Mouse (Mus musculus) limb, embryonic 10.5 days (tissue): ENCODE results near the gene Gpc1. TPM values are rescaled to one million over a fixed set of nuclear protein-coding genes. Genes with fewer than 3 reads are reported as not detected.

Experiments
- DNase-seq: peaks from one replicate; pipeline ENCODE4 v3.0.0-alpha.2; 2017; ENCODE audit warnings: low spot score
- H3K27ac ChIP-seq: fragments of 300-500 bp; sonication (generic); 2 replicates; pipeline ENCODE4 v1.5.1; 2016; ENCODE audit warnings: mild to moderate bottlenecking
- H3K27me3 ChIP-seq: fragments of 300-500 bp; sonication (generic); 2 replicates; pipeline ENCODE4 v1.6.1; 2016; ENCODE audit warnings: low read depth, mild to moderate bottlenecking; ENCODE audit not compliant: poor library complexity, severe bottlenecking
- H3K36me3 ChIP-seq: fragments of 300-500 bp; sonication (generic); 2 replicates; pipeline ENCODE4 v1.6.1; 2016; ENCODE audit warnings: mild to moderate bottlenecking, moderate library complexity
- H3K4me1 ChIP-seq: fragments of 300-500 bp; sonication (generic); 2 replicates; pipeline ENCODE4 v1.6.1; 2016
- H3K4me3 ChIP-seq: fragments of 300-500 bp; sonication (generic); 2 replicates; pipeline ENCODE4 v1.5.1; 2016; ENCODE audit warnings: mild to moderate bottlenecking, moderate library complexity
- H3K9me3 ChIP-seq: fragments of 300-500 bp; sonication (generic); replicated peaks from 2 replicates; pipeline ENCODE4 v1.6.1; 2016; ENCODE audit warnings: mild to moderate bottlenecking
- WGBS: fragments of 180-500 bp; shearing (Covaris S2); methylation state at CpG from one replicate; pipeline ENCODE4 v1.1.7; 2016; 5-methylcytosine and 5-hydroxymethylcytosine counted together
- polyA plus RNA-seq: library from polyadenylated mRNA; unstranded; fragments of >200 nt; fragmentation: Nextera tagmentation; extraction: Ambion mirVana; gene quantifications from 2 replicates; pipeline ENCODE4 v1.2.1, GENCODE M21; 2016

Gpc1 gene
- polyA plus RNA-seq, 1 experiment from 2014 or later, result 87.4 TPM

DNA sequence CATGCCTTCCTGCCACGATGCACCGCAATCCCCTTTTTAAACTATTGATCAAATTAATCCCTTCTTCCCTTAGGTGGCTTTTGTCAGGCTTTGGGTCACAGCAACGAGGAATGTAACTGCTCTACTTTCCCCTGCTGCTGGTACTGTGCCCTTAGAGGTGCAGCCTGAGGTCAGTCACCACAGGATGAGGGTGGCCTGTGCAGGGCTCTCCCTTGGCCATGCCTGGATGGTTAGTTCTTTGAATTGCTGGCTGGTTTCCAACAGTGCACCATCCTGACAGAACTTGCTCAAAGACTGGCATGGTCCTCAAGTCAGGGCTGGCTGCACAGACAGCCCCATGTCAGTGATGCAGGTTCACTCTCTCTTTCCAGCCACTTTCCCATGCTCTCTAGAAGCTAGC, 42.6 kb downstream of the Gpc1 start:
- 81% methylated on average over 3 of the region's 3 CpGs for WGBS
- Histone ChIP-seq H3K36me3 (no peaks in the 10 kb centered on the region), H3K9me3 (no peaks in the 10 kb centered on the region), H3K27me3 (no peaks in the 10 kb centered on the region), H3K4me1 (peaks cover 3% of the 10 kb centered on the region; the same call in 1 of the 2 replicates), H3K27ac (no peak overlapping the region), H3K4me3 (no peak overlapping the region)
- no peak for DNase-seq

DNA sequence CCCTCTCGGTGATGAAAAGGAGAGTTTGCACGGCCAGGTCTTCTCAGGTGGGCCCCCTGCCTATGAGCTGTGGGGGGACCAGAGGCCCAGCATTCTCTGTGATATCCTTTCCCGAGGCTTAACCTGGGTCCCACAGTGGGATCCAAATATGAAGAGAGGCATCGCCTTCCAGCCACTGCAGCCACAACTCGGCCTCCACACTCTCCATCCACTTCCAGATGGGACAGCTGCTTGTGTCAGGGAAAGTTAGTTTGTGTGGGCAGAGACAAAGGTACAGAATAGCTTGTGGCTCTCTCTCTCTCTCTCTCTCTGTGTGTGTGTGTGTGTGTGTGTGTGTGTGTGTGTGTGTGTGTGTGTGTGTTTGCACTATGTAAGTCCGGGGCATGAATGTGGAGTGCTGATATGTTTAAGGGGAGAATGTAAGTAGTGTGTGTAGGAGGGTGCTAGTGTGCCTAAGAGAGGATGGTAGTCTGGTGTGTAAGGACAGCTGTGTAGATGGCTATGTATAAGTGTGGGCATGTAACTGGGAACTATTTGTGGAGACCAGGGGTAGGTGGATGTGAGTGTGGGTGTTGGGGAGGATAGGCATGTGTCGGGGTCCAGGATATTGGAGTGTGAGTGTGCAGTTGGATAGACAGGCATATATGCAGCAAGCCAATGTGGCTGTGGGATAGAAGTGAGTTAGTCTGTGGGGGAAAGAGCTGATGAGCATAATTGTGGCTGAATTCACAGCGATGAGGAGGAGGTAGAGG, 44.1 kb downstream of the Gpc1 start:
- Histone ChIP-seq H3K27ac (no peak overlapping the region), H3K27me3 (no peaks in the 10 kb centered on the region), H3K4me3 (no peak overlapping the region), H3K4me1 (peaks cover 3% of the 10 kb centered on the region; the same call in 1 of the 2 replicates), H3K9me3 (no peaks in the 10 kb centered on the region), H3K36me3 (no peaks in the 10 kb centered on the region)
- 82% methylated on average over 8 of the region's 8 CpGs for WGBS
- no peak for DNase-seq

DNA sequence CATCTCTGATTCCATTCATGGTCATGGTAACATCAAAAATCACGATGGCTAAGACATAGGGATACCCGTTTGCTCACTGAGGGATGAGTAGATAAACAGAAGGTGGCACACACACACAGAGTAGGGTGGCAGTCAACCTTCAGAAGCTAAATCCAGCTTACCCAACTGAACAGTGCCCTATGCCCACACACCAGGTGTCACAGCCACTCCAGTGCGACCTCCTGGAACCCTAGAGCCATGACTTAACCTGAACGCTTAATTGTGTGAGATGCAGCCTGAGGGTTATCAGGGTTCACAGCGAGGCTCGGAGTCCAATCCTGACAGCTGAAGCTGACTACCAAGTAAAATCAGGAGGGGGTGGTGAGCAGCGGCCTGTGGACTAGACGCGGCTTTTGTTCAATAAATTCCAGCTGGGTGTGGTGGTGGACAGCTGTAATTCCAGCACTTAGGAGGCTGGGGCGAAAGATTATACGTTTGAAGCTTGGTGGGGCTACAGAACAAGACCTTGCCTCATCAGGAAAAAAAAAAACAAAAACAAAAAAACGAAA, 46.1 kb downstream of the Gpc1 start:
- peaks cover 3% of the 10 kb centered on the region; the same call in 1 of the 2 replicates for H3K4me1 ChIP-seq
- DNase-seq, result no peak
- no peaks in the 10 kb centered on the region for H3K9me3 ChIP-seq
- H3K4me3 ChIP-seq, result no peak overlapping the region
- H3K36me3 ChIP-seq, result no peaks in the 10 kb centered on the region
- 74% methylated on average over 12 of the region's 12 CpGs for WGBS
- H3K27me3 ChIP-seq, result peaks cover 8% of the 10 kb centered on the region; the same call in 1 of the 2 replicates
- H3K27ac ChIP-seq, result no peak overlapping the region

DNA sequence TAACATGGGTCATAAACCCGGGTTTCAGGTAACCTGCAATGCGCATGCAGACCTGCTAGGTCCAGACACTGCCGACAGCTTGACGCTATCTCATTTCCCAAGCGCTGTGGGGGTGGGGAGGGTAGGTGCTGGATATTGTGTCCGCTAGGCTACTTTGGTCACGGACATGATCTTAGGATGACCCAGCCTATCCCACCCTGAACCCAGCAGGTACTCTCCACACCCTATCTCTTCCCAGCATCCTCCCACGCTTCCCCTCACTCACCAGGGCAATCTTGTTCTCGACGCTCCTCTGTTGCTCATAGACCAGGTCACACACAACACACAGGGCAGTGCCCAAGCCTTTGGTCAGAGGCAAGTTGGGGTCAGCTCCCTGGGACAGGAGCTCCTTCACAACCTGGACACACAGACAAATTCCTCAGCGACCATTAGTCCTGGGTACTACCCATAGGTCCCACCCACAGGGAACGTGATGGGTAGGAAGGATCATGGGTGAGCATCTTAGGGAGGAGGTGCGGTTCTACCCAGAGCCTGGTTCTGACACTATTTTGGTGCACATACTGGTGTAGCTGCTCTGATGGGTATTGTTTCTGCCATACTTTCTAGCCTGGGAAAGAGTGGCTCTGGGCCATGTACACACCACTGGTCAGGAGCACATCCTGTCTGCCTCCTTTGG, 46.8 kb downstream of the Gpc1 start:
- no peak for DNase-seq
- H3K27ac ChIP-seq, result no peak overlapping the region
- WGBS, result 88% methylated on average over 13 of the region's 13 CpGs
- peaks cover 12% of the 10 kb centered on the region; the same call in 1 of the 2 replicates for H3K27me3 ChIP-seq
- H3K4me3 ChIP-seq, result no peak overlapping the region
- no peaks in the 10 kb centered on the region for H3K36me3 ChIP-seq
- H3K4me1 ChIP-seq, result peaks cover 3% of the 10 kb centered on the region; the same call in 1 of the 2 replicates
- no peaks in the 10 kb centered on the region for H3K9me3 ChIP-seq

DNA sequence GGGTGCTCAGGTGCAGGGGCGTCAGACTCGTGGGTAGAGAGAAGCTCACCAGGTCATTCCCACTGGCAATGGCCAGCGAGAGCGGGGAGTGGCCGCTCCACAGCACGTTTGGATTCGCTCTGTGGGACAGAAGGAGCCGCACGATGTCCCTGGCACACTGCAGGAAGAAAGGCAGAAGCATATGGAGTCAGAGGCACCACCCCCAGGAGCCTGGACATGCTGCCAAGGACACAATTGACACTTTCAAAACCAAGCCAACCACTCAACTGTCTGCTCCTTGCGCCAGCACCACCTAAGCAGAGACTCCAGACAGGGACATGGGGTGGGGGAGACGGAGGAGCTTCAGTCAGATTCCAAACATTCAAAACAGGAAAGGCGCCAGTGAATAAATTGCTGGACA, 47.8 kb downstream of the Gpc1 start:
- Histone ChIP-seq H3K4me1 (peaks cover 3% of the 10 kb centered on the region; the same call in 1 of the 2 replicates), H3K27ac (no peak overlapping the region), H3K27me3 (peaks cover 12% of the 10 kb centered on the region; the same call in 1 of the 2 replicates), H3K36me3 (no peaks in the 10 kb centered on the region), H3K9me3 (no peaks in the 10 kb centered on the region), H3K4me3 (no peak overlapping the region)
- no peak for DNase-seq
- WGBS, result 90% methylated on average over 12 of the region's 12 CpGs

DNA sequence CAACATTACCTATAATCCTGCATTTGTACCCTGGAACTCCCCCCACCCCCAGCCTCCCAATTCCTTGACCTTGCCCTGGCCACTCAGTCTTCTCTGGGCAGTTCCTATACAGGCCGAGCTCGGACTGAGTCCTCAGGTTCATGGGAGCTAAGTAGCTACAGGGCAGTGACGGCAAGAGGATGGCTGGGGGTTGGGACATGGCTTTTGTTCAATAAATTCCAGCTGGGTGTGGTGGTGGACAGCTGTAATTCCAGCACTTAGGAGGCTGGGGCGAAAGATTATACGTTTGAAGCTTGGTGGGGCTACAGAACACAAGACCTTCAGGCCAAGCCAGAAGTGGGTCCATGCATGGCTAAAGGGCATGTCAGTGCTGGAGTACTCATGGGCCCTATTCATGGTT, 48.7 kb downstream of the Gpc1 start:
- Histone ChIP-seq H3K4me1 (peaks cover 3% of the 10 kb centered on the region; the same call in 1 of the 2 replicates), H3K4me3 (no peak overlapping the region), H3K36me3 (no peaks in the 10 kb centered on the region), H3K27me3 (peaks cover 12% of the 10 kb centered on the region; the same call in 1 of the 2 replicates), H3K27ac (no peak overlapping the region), H3K9me3 (no peaks in the 10 kb centered on the region)
- 82% methylated on average over 5 of the region's 5 CpGs for WGBS
- DNase-seq, result no peak

DNA sequence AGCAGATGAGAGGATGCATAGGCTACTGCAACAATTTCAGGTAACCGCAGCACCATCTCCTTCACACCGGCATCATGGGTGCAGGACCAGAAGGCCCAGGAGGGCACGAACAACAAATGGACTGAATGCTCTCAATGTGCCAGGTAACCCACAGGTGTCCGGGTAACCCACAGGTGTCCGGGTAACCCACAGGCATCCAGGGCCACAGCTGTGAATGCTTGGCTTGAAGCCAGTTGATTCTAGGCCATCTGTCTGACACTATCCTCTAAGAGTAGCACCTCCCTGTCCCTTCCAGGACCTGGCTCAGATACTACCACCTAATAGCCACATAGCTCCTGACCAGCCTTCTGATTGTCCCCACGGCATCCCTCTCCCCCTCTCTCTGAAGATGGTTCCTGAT, 50.5 kb downstream of the Gpc1 start:
- Histone ChIP-seq H3K36me3 (no peaks in the 10 kb centered on the region), H3K27me3 (peaks cover 12% of the 10 kb centered on the region; the same call in 1 of the 2 replicates), H3K27ac (no peak overlapping the region), H3K4me3 (no peak overlapping the region), H3K4me1 (peaks cover 3% of the 10 kb centered on the region; the same call in 1 of the 2 replicates), H3K9me3 (no peaks in the 10 kb centered on the region)
- no peak for DNase-seq
- 89% methylated on average over 6 of the region's 6 CpGs for WGBS

DNA sequence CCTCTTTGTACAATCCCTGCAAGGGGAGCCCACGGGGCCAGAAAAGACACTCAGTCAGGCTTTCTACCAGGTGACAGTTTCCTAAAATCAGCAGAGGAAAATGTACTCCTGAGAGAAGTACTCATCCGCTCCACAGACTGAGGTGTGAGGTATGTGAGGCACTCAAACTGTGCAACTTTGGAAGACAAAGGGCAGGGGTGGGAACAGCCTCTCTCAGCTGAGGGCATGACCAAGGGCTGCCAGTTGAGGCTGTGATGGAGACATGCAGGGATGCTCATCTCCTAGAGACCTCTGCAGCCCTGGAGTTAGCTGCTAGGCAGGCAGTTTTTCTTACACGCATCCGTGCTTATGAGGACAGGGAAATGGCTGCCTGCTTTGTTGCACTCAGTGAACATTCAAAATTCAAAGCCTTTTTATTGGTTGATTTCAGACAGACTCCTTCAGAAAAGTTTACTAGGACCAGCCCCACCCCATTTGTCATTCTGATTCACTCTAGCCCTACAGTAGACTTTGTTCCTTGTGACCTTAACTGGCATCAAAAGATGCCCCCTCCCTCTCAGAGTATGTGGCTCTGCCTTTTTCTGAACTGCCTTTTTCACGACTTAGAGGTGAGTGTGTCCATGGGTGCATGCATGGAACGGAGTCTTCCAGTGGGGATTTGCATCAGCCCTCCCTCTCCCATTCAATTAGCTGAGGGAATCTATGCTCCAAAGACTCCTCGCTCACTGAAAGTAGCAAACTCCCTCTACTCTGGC, 57.6 kb downstream of the Gpc1 start:
- H3K27ac ChIP-seq, result no peak overlapping the region
- WGBS, result 77% methylated on average over 7 of the region's 7 CpGs
- H3K27me3 ChIP-seq, result no peaks in the 10 kb centered on the region

DNA sequence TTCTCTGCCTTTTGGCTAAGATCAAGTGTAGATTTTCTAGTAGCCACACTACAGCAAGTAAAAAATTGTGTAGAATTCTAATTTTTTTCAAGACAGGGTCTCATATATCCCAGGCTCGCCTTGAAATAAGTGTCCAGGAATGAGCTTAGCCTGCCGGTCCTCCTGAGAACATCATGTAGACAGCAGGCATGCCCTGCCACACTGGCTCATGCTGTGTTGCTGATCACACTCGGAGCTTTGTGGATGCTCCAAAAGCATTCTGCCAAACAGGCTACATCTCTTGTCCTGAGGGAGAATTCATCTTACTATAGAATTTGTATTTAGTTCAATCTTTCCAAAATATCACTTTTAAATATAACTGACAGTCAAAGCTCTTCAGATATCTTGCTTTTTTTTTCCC, 61.3 kb downstream of the Gpc1 start:
- H3K9me3 ChIP-seq, result no peaks in the 10 kb centered on the region
- no peaks in the 10 kb centered on the region for H3K27me3 ChIP-seq
- no peak overlapping the region for H3K27ac ChIP-seq
- DNase-seq, result no peak
- H3K4me1 ChIP-seq, result no peaks in the 10 kb centered on the region
- no peaks in the 10 kb centered on the region for H3K36me3 ChIP-seq
- 76% methylated on average over 3 of the region's 3 CpGs for WGBS
- H3K4me3 ChIP-seq, result no peak overlapping the region

More for the DNA sequence above, 57.6 kb downstream of the Gpc1 start:
- Histone ChIP-seq H3K36me3 (no peaks in the 10 kb centered on the region), H3K4me1 (no peaks in the 10 kb centered on the region), H3K9me3 (no peaks in the 10 kb centered on the region), H3K4me3 (no peak overlapping the region)
- no peak for DNase-seq

DNA sequence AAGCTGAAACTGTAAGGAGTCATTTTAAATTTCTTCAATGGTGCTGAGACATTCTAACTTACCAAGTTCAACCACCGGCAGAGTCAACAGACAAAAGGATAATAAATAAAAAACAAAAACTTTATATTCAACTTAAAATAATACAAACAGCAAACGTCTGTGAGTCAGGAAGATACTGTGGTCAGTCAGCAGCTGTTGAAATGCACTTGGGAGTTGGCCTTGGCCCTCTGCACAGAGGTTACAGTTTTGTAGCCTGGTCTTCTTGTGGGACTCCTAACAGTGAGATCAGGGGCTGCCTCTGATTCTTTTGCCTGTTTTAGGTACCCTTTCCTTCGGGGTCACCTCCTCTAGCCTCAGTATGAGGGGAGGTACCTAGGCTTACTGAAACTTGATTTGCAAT, 62.5 kb downstream of the Gpc1 start:
- H3K9me3 ChIP-seq, result no peaks in the 10 kb centered on the region
- no peaks in the 10 kb centered on the region for H3K4me1 ChIP-seq
- H3K27me3 ChIP-seq, result 0 out of 2 replicates have a peak, but pooled peaks cover 4% of the 10 kb centered on the region
- no peak for DNase-seq
- WGBS, result 76% methylated on average over 3 of the region's 3 CpGs
- no peaks in the 10 kb centered on the region for H3K36me3 ChIP-seq
- H3K4me3 ChIP-seq, result no peak overlapping the region
- H3K27ac ChIP-seq, result no peak overlapping the region

DNA sequence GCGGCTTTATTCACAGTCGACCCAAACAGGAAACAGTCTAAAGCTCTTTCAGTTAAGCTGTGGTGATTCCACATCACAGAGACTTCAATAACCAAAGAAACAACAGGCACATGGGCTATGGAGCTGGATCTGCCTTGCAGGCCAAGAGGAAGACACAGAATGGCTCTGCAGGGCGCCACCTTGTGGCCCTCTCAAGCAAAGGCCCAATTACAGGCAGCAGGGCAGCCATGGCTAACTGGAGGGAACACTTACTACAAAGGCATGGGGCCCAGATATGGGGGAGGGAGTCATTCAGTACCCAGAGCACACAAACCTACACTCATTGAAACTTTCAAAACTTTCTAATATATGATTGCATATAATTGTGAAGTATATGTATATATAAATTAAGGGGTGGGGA, 63.6 kb downstream of the Gpc1 start:
- Histone ChIP-seq H3K4me1 (no peaks in the 10 kb centered on the region), H3K27ac (no peak overlapping the region), H3K9me3 (no peaks in the 10 kb centered on the region), H3K36me3 (no peaks in the 10 kb centered on the region), H3K27me3 (peaks cover 11% of the 10 kb centered on the region), H3K4me3 (no peak overlapping the region)
- 13% methylated on average over 3 of the region's 3 CpGs for WGBS
- DNase-seq, result peak; percentile 85

DNA sequence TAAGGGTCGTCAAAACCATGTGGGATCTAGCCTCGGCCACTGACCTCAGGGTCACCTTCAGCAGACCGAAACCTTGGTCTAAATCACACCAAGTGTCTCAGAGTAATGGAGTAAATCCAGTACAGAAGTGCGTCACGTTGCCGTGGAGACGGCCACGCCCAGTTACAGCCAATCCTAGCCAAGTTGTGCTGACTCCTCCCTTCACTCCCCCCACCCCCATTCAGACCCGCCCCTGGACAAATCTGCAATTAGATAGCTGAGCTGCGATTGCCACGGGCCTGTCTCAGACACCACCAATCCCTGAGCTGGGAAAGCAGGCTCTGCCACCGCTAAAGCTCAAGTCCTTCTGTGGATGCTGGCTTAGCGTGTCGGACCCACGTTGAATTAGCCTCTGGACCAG, 71.3 kb downstream of the Gpc1 start, which contains the start of gene Ankmy1:
TSS of gene Ankmy1 (minus strand) at position 121 of the 400 bp plus-strand sequence.
- no peak within 1 kb of the TSS for H3K27ac ChIP-seq
- 2% methylated on average over 15 of the region's 15 CpGs for WGBS

More for the DNA sequence above, 71.3 kb downstream of the Gpc1 start, which contains the start of gene Ankmy1:
- peak; percentile 85 for DNase-seq
- Histone ChIP-seq H3K4me3 (peak within 1 kb of the TSS; percentile 46), H3K36me3 (no peaks in the 10 kb centered on the region), H3K27me3 (peaks cover 23% of the 10 kb centered on the region), H3K9me3 (no peaks in the 10 kb centered on the region), H3K4me1 (peaks cover 27% of the 10 kb centered on the region)
